Mouse (Mus musculus): Measurements from ENCODE around the gene Fam89a.

- TF ChIP-seq CTCF (IDR thresholded peaks at IDR 0.05; ENCODE audit: low read depth) (no peak), EP300 (IDR thresholded peaks at IDR 0.05; ENCODE audit: low read depth) (no peak)
These were observed 27.3 kb downstream of the Fam89a start for GRCm38 (mm10) chr8:124724301-124724700.
